Mouse (Mus musculus) lung, embryonic 14.5 days (tissue): ENCODE data around the gene Icam1. TPM values are rescaled to one million over a fixed set of nuclear protein-coding genes. Genes with fewer than 3 reads are reported as not detected.

Experiments
- ATAC-seq: fragments of 200-750 bp; cut with Nextera tagmentation; 2 replicates; pipeline ENCODE4 v1.8.0; 2017; ENCODE audit warnings: mild to moderate bottlenecking, moderate TSS enrichment, moderate library complexity; ENCODE audit not compliant: insufficient read depth
- DNase-seq: peaks from one replicate; pipeline ENCODE4 v3.0.0-alpha.2; 2015
- H3K27ac ChIP-seq: fragments of 300-500 bp; sonication (generic); 2 replicates; pipeline ENCODE4 v1.5.1; 2014; ENCODE audit warnings: low read depth, mild to moderate bottlenecking, moderate library complexity
- H3K27me3 ChIP-seq: fragments of 300-500 bp; sonication (generic); 2 replicates; pipeline ENCODE4 v1.6.1; 2014; ENCODE audit warnings: low read length, control low read depth; ENCODE audit not compliant: insufficient read depth
- H3K36me3 ChIP-seq: fragments of 300-500 bp; sonication (generic); 2 replicates; pipeline ENCODE4 v1.6.1; 2014; ENCODE audit warnings: control low read depth; ENCODE audit not compliant: insufficient read depth
- H3K4me1 ChIP-seq: fragments of 300-500 bp; sonication (generic); 2 replicates; pipeline ENCODE4 v1.6.1; 2014; ENCODE audit warnings: antibody characterized with exemption, control low read depth; ENCODE audit not compliant: insufficient read depth
- H3K4me2 ChIP-seq: fragments of 300-500 bp; sonication (generic); 2 replicates; pipeline ENCODE4 v1.6.1; 2014; ENCODE audit warnings: mild to moderate bottlenecking
- H3K4me3 ChIP-seq: fragments of 300-500 bp; sonication (generic); 2 replicates; pipeline ENCODE4 v1.5.1; 2014; ENCODE audit warnings: low read depth, low read length
- H3K9ac ChIP-seq: fragments of 300-500 bp; sonication (generic); 2 replicates; pipeline ENCODE4 v1.6.1; 2014
- H3K9me3 ChIP-seq: fragments of 300-500 bp; sonication (generic); 2 replicates; pipeline ENCODE4 v1.6.1; 2016; ENCODE audit warnings: low read depth, low read length, control low read depth
- CTCF ChIP-seq: IDR thresholded peaks from 2 replicates; pipeline ENCODE4 v1.5.1; 2016; ENCODE audit warnings: antibody characterized with exemption, low read depth
- WGBS: fragments of 180-500 bp; shearing (Covaris S2); extraction: QIAGEN DNeasy Blood & Tissue Kit; methylation state at CpG from one replicate; pipeline ENCODE4 v1.1.7; 2014; 5-methylcytosine and 5-hydroxymethylcytosine counted together
- polyA plus RNA-seq: library from polyadenylated mRNA; unstranded; fragments of >200 nt; fragmentation: Nextera tagmentation; extraction: Ambion mirVana; gene quantifications from 2 replicates; pipeline ENCODE4 v1.2.1, GENCODE M21; 2014

The Icam1 gene
- polyA plus RNA-seq, 1 experiment from 2014 or later: 33.6 TPM

DNA sequence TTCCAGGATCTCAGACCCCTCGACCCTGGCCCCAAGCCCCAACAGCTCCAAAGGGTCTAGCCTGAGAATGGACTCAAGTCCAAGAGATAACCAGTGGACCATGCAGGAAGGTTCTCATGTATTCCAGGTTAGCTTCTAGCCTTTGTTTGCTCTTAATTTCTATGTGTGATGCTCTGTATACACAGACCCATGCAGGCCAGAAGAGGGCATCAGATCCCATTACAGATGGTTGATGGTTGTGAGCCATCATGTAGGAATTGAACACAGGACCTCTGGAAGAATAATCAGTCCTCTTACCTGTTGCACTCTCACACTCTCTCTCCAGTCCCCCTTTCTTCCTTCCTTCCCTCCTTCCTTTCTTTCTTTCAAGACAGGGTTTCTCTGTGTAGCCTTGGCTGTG lies 3.4 kb upstream of the Icam1 start:
- TF ChIP-seq CTCF: peak; percentile 32
- Histone ChIP-seq H3K27ac (peak overlapping the region; percentile 59), H3K9me3 (no peaks in the 10 kb centered on the region), H3K36me3 (peaks cover 19% of the 10 kb centered on the region), H3K9ac (no peak overlapping the region), H3K4me2 (0 out of 2 replicates have a peak overlapping the region, but pooled peaks have one; percentile 4), H3K4me1 (peaks cover 3% of the 10 kb centered on the region; the same call in 1 of the 2 replicates), H3K4me3 (no peak overlapping the region), H3K27me3 (peaks cover 26% of the 10 kb centered on the region)
- DNase-seq (no peak), ATAC-seq (no peak)
- WGBS: 29% methylated on average over 1 of the region's 1 CpGs

DNA sequence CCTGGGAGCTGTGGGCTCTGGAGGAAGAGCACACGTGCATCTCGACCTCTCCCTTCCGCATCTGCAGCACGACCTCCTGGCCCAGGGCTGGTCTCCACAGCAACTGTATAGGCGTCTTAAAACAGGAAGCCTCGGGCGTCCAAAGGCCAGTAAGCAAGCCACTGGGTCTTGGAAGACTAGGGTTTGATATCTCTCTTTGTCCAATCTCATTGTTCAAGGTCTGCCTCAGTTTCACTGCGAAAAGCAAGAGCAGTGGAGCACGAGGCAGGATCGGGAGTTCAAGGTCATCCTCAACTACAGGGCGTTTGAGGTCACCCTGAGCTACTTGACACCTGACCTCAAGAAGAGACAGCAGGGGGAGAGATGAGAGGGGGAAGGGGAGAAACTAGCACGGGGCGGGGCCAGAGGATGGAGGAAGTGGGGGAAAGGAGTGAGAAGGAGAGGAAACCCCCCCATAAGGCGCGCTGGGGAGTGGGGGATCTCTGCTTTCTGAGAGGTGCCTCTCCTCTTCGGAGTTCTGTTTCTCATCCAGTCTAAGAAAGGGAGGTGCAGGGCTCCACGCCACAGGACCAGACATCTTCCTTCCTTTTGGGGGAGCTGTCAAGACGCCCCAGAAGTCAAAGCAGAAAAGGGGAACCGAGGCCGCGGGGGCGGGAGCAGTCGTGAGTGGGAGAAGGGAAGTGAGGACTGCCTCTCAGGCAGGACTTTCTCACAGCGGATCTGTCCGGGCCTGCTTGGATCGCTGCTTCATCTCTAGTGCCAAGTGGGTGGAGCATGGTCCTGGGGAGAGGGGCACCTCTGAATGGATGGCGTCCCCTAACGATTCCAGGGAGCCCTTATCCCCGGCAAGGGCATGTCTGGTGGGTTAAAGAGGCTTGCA lies 854 bp upstream of the Icam1 start:
- peak overlapping the region; percentile 42; the same call in 1 of the 2 replicates for H3K9ac ChIP-seq
- no peak for TF ChIP-seq CTCF
- H3K36me3 ChIP-seq: no peaks in the 10 kb centered on the region
- H3K27me3 ChIP-seq: peaks cover 35% of the 10 kb centered on the region
- 3% methylated on average over 29 of the region's 29 CpGs for WGBS
- peak overlapping the region; percentile 42 for H3K4me3 ChIP-seq
- ATAC-seq (peak; percentile 35; the same call in 1 of the 2 replicates), DNase-seq (peak; percentile 62)
- peak overlapping the region; percentile 72 for H3K4me2 ChIP-seq
- peak overlapping the region; percentile 36 for H3K27ac ChIP-seq
- no peaks in the 10 kb centered on the region for H3K9me3 ChIP-seq
- peaks cover 3% of the 10 kb centered on the region; the same call in 1 of the 2 replicates for H3K4me1 ChIP-seq

DNA sequence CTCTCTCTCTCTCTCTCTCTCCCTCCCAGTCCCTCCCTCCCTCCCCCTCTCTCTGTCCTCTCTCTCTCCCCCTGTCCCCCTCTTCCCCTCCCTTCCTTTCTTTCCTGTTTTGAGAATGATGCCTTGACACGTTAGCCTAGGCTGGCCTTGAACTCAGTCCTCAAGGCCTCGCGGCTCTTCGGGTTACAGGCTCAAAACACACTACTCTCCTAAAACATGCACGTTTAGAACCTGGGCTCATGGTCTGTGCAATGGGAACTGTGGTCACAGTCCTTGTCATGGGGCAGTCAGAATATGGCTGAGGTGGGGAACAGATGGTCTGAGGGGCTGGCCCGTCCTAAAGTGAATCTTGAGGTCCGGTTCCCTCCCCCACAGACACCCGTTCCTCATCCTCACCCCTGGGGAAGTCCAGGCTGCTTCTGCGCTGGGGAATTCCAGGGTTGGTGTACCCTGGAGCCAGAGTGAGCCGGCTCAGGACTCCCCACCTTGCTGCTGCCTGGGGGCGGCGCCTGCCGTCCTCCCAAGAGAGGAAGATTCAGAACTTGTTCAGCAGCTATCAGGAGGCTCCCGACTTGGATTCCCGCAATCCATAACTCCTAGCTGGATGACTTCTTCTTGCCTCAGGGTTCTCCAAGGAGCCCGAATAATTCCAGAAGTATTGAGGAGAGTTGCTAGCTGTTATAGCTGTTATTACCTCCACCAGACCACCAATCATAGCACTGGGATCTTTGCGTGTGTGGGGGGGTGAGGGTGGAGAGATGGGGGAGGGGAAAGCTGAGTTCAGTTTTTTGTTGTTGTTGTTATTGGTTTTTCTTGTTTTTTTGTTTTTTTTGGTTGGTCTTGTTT lies 769 bp downstream of the Icam1 start:
- H3K4me1 ChIP-seq: peaks cover 3% of the 10 kb centered on the region; the same call in 1 of the 2 replicates
- no peak for ATAC-seq
- DNase-seq: no peak
- H3K36me3 ChIP-seq: 0 out of 2 replicates have a peak, but pooled peaks cover 4% of the 10 kb centered on the region
- H3K4me2 ChIP-seq: peak overlapping the region; percentile 72
- H3K27ac ChIP-seq: no peak overlapping the region
- TF ChIP-seq CTCF: no peak
- 5% methylated on average over 17 of the region's 17 CpGs for WGBS
- peak overlapping the region; percentile 42; the same call in 1 of the 2 replicates for H3K9ac ChIP-seq
- H3K27me3 ChIP-seq: peaks cover 35% of the 10 kb centered on the region
- peak overlapping the region; percentile 42 for H3K4me3 ChIP-seq
- H3K9me3 ChIP-seq: no peaks in the 10 kb centered on the region

DNA sequence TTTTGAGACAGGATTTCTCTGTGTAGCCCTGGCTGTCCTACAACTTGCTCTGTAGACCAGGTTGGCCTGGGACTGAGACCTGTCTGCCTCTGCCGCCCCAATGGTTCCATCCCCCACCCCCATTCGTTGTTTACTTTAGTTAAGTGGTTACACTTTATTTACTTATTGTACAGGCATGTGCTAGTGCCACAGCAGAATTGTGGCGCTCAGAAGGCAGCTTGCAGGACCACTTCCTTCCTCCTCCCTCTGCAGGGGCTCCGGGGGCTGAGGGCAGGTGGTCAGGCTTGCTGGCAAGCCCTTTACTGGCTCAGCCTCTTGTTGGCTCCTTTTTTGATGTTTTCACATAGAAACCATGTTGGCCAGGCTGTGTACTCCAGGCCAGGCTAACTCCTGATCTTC lies 1.4 kb downstream of the Icam1 start:
- WGBS: 27% methylated on average over 4 of the region's 4 CpGs
- Histone ChIP-seq H3K4me3 (peak overlapping the region; percentile 42), H3K9ac (no peak overlapping the region), H3K27me3 (peaks cover 35% of the 10 kb centered on the region), H3K9me3 (no peaks in the 10 kb centered on the region), H3K4me2 (peak overlapping the region; percentile 72), H3K4me1 (peaks cover 3% of the 10 kb centered on the region; the same call in 1 of the 2 replicates), H3K27ac (no peak overlapping the region), H3K36me3 (0 out of 2 replicates have a peak, but pooled peaks cover 4% of the 10 kb centered on the region)
- TF ChIP-seq CTCF: no peak
- ATAC-seq: no peak
- no peak for DNase-seq

DNA sequence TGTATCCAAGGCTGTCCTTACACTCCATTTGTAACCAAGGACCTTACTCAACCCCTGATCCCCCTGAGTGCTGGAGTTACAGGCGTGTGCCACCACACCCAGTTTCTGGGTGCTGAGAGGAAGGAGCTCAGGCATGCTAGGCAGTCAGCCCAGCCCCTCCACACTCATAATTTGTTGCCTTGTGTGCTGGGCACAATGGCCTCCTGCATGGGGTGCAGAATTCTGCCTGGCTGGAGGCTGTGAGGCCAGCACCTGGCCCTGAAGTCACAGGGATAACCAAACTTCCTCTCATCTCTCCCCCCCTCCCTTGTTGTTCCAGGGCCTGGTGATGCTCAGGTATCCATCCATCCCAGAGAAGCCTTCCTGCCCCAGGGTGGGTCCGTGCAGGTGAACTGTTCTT lies 2.8 kb downstream of the Icam1 start:
- no peak overlapping the region for H3K27ac ChIP-seq
- H3K36me3 ChIP-seq: 0 out of 2 replicates have a peak, but pooled peaks cover 4% of the 10 kb centered on the region
- no peak overlapping the region for H3K4me3 ChIP-seq
- no peak overlapping the region for H3K4me2 ChIP-seq
- TF ChIP-seq CTCF: no peak
- no peak overlapping the region for H3K9ac ChIP-seq
- 74% methylated on average over 2 of the region's 2 CpGs for WGBS
- no peak for DNase-seq
- ATAC-seq: no peak
- peaks cover 3% of the 10 kb centered on the region; the same call in 1 of the 2 replicates for H3K4me1 ChIP-seq
- no peaks in the 10 kb centered on the region for H3K9me3 ChIP-seq
- H3K27me3 ChIP-seq: peaks cover 35% of the 10 kb centered on the region

DNA sequence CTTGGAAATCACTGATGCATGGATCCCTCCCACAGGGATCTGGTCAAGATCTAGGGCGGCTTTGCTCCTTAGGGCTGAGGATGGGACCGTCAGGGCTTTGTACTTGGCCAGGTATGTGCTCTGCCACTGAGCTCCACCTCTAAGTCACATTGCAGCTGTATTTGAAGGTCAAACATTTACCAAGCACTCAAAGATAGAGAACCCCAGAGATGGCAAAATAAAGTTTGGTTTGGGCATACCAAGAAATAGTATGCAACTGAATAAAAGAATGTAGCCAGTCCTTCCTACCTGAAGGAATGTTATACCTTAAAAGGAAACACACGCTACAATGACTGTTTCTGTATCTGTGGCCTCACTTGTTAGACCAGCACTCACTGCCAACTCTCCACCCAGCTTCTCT lies 5.6 kb downstream of the Icam1 start:
- ATAC-seq (no peak), DNase-seq (no peak)
- Histone ChIP-seq H3K9me3 (no peaks in the 10 kb centered on the region), H3K27me3 (peaks cover 19% of the 10 kb centered on the region), H3K4me2 (no peak overlapping the region), H3K27ac (no peak overlapping the region), H3K4me1 (0 out of 2 replicates have a peak, but pooled peaks cover 3% of the 10 kb centered on the region), H3K36me3 (0 out of 2 replicates have a peak, but pooled peaks cover 4% of the 10 kb centered on the region), H3K9ac (no peak overlapping the region), H3K4me3 (no peak overlapping the region)
- WGBS: 49% methylated on average over 3 of the region's 3 CpGs
- TF ChIP-seq CTCF: no peak
